Mouse (Mus musculus): ENCODE data around the gene Lmx1b. TPM values are rescaled to one million over a fixed set of nuclear protein-coding genes. Genes with fewer than 3 reads are reported as not detected.

The Lmx1b gene
- polyA plus RNA-seq, 1 experiment from 2014 or later: not detected

- DNase-seq (ENCODE audit: low spot score) (no peak), ATAC-seq (no peak)
- Histone ChIP-seq H3K9ac (replicated peaks; ENCODE audit: low read depth) (no peak overlapping the region), H3K4me2 (replicated peaks; ENCODE audit: low read depth, low read length) (no peak overlapping the region), H3K27ac (ENCODE audit: low read length) (no peak overlapping the region), H3K4me1 (ENCODE audit: insufficient read depth, low read depth, low read length) (peaks cover 6% of the 10 kb centered on the region), H3K36me3 (ENCODE audit: insufficient read depth, low read length) (no peaks in the 10 kb centered on the region), H3K27me3 (replicated peaks; ENCODE audit: insufficient read depth, low read length) (peaks cover 88% of the 10 kb centered on the region), H3K9me3 (ENCODE audit: low read length) (no peaks in the 10 kb centered on the region), H3K4me3 (ENCODE audit: low read depth, low read length) (no peak overlapping the region)
- no peak for TF ChIP-seq CTCF (IDR thresholded peaks at IDR 0.05)
- 8% methylated on average over 19 of the region's 19 CpGs for WGBS
Measured at GRCm38 (mm10) chr2:33635323-33636116, 4.8 kb downstream of the Lmx1b start.

- no peak for ATAC-seq
- H3K9me3 ChIP-seq (ENCODE audit: low read length): no peaks in the 10 kb centered on the region
- no peak for DNase-seq (ENCODE audit: low spot score)
- H3K27me3 ChIP-seq (replicated peaks; ENCODE audit: insufficient read depth, low read length): peaks cover 88% of the 10 kb centered on the region
- H3K4me2 ChIP-seq (replicated peaks; ENCODE audit: low read depth, low read length): no peak overlapping the region
- peaks cover 5% of the 10 kb centered on the region for H3K4me1 ChIP-seq (ENCODE audit: insufficient read depth, low read depth, low read length)
- H3K4me3 ChIP-seq (ENCODE audit: low read depth, low read length): no peak overlapping the region
- H3K36me3 ChIP-seq (ENCODE audit: insufficient read depth, low read length): no peaks in the 10 kb centered on the region
- no peak overlapping the region for H3K27ac ChIP-seq (ENCODE audit: low read length)
- 20% methylated on average over 4 of the region's 4 CpGs for WGBS
- no peak for TF ChIP-seq CTCF (IDR thresholded peaks at IDR 0.05)
- TF ChIP-seq EP300 (IDR thresholded peaks at IDR 0.05): no peak
- H3K9ac ChIP-seq (replicated peaks; ENCODE audit: low read depth): no peak overlapping the region
Measured at GRCm38 (mm10) chr2:33634481-33635090, 5.7 kb downstream of the Lmx1b start.

- DNase-seq (ENCODE audit: low spot score) (no peak), ATAC-seq (no peak)
- H3K27ac ChIP-seq (ENCODE audit: low read length): no peak overlapping the region
- H3K4me3 ChIP-seq (ENCODE audit: low read depth, low read length): no peak overlapping the region
- H3K4me1 ChIP-seq (ENCODE audit: insufficient read depth, low read depth, low read length): no peaks in the 10 kb centered on the region
- no peak overlapping the region for H3K4me2 ChIP-seq (replicated peaks; ENCODE audit: low read depth, low read length)
- H3K36me3 ChIP-seq (ENCODE audit: insufficient read depth, low read length): no peaks in the 10 kb centered on the region
- TF ChIP-seq CTCF (IDR thresholded peaks at IDR 0.05): no peak
- no peak for TF ChIP-seq EP300 (IDR thresholded peaks at IDR 0.05)
- H3K27me3 ChIP-seq (replicated peaks; ENCODE audit: insufficient read depth, low read length): peaks cover 88% of the 10 kb centered on the region
- WGBS: 12% methylated on average over 5 of the region's 5 CpGs
- no peak overlapping the region for H3K9ac ChIP-seq (replicated peaks; ENCODE audit: low read depth)
- no peaks in the 10 kb centered on the region for H3K9me3 ChIP-seq (ENCODE audit: low read length)
Measured at GRCm38 (mm10) chr2:33633955-33634354, 6.4 kb downstream of the Lmx1b start.

- Histone ChIP-seq H3K4me3 (ENCODE audit: low read depth, low read length) (no peak overlapping the region), H3K27ac (ENCODE audit: low read length) (no peak overlapping the region), H3K36me3 (ENCODE audit: insufficient read depth, low read length) (no peaks in the 10 kb centered on the region), H3K9ac (replicated peaks; ENCODE audit: low read depth) (no peak overlapping the region), H3K4me1 (ENCODE audit: insufficient read depth, low read depth, low read length) (no peaks in the 10 kb centered on the region), H3K27me3 (replicated peaks; ENCODE audit: insufficient read depth, low read length) (peaks cover 86% of the 10 kb centered on the region), H3K4me2 (replicated peaks; ENCODE audit: low read depth, low read length) (no peak overlapping the region), H3K9me3 (ENCODE audit: low read length) (no peaks in the 10 kb centered on the region)
- DNase-seq (ENCODE audit: low spot score) (no peak), ATAC-seq (no peak)
- 12% methylated on average over 5 of the region's 5 CpGs for WGBS
- TF ChIP-seq CTCF (IDR thresholded peaks at IDR 0.05) (no peak), EP300 (IDR thresholded peaks at IDR 0.05) (no peak)
Measured at GRCm38 (mm10) chr2:33633237-33633636, 7.1 kb downstream of the Lmx1b start.

GRCm38 (mm10) chr2:33632551-33633059 is 7.7 kb downstream of the Lmx1b start:
- ATAC-seq: no peak
- Histone ChIP-seq H3K9ac (replicated peaks; ENCODE audit: low read depth) (no peak overlapping the region), H3K27ac (ENCODE audit: low read length) (no peak overlapping the region), H3K4me2 (replicated peaks; ENCODE audit: low read depth, low read length) (no peak overlapping the region), H3K27me3 (replicated peaks; ENCODE audit: insufficient read depth, low read length) (peaks cover 85% of the 10 kb centered on the region), H3K9me3 (ENCODE audit: low read length) (no peaks in the 10 kb centered on the region), H3K36me3 (ENCODE audit: insufficient read depth, low read length) (no peaks in the 10 kb centered on the region), H3K4me3 (ENCODE audit: low read depth, low read length) (no peak overlapping the region), H3K4me1 (ENCODE audit: insufficient read depth, low read depth, low read length) (no peaks in the 10 kb centered on the region)
- TF ChIP-seq EP300 (IDR thresholded peaks at IDR 0.05) (no peak), CTCF (IDR thresholded peaks at IDR 0.05) (no peak)
- WGBS: 20% methylated on average over 5 of the region's 5 CpGs
- no peak for DNase-seq (ENCODE audit: low spot score)

GRCm38 (mm10) chr2:33631708-33632343 is 8.5 kb downstream of the Lmx1b start:
- TF ChIP-seq CTCF (IDR thresholded peaks at IDR 0.05) (no peak), EP300 (IDR thresholded peaks at IDR 0.05) (no peak)
- H3K9me3 ChIP-seq (ENCODE audit: low read length): no peaks in the 10 kb centered on the region
- no peak overlapping the region for H3K4me2 ChIP-seq (replicated peaks; ENCODE audit: low read depth, low read length)
- H3K9ac ChIP-seq (replicated peaks; ENCODE audit: low read depth): no peak overlapping the region
- H3K4me1 ChIP-seq (ENCODE audit: insufficient read depth, low read depth, low read length): no peaks in the 10 kb centered on the region
- ATAC-seq (no peak), DNase-seq (ENCODE audit: low spot score) (no peak)
- H3K36me3 ChIP-seq (ENCODE audit: insufficient read depth, low read length): no peaks in the 10 kb centered on the region
- no peak overlapping the region for H3K4me3 ChIP-seq (ENCODE audit: low read depth, low read length)
- WGBS: 2% methylated on average over 31 of the region's 31 CpGs
- no peak overlapping the region for H3K27ac ChIP-seq (ENCODE audit: low read length)
- H3K27me3 ChIP-seq (replicated peaks; ENCODE audit: insufficient read depth, low read length): peaks cover 87% of the 10 kb centered on the region
